Mouse (Mus musculus) ovary, postnatal 10 days (tissue): Measurements from ENCODE around the gene 1700020D05Rik.

ENCODE experiments used
- DNase-seq: peaks from one replicate; pipeline ENCODE4 v3.0.0; 2022; ENCODE audit warnings: low spot score

1700020D05Rik gene

GRCm38 (mm10) chr19:5503687-5504086 lies at the start of gene 1700020D05Rik:
TSS of gene 1700020D05Rik (minus strand) at chr19:5503787.
- no peak for DNase-seq

GRCm38 (mm10) chr19:5547471-5548056 lies 44.0 kb upstream of the 1700020D05Rik start:
- DNase-seq = no peak

DNA sequence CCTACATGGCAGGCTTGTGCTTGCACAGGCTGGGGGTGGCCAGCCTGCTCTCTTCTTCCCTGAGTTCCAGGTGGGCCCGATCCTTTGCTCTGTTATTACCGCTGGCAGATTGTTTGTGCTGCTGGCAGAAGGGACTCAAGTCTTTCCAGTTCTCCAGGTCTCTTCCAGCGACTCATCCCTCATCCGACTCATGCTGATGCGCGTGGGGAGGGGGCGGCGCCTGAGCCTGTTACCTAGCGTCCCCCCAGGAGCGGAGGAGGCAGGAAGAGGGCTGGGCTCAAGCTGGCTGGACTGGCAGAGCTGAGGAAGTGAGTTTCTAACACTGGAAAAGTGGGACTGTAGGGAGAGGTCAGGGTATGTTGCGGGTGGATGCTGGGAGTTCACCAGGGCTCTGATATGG lies 40.4 kb upstream of the 1700020D05Rik start:
- DNase-seq = no peak

DNA sequence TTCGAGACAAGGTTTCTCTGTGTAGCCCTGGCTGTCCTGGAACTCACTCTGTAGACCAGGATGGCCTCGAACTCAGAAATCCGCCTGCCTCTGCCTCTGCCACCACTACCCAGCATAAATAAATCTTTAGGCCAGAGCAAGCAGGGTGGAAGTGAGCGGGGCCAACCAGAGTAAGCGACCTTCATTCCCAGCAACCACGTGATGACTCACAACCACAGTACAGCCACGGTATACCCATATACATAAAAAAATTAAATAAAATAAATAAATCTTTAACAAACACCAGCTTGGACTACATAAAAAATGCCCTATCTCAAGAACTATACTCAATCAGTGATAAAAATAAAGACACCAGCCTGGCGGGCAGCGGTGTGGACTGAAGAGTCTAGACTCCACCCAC lies 39.8 kb upstream of the 1700020D05Rik start:
- DNase-seq = no peak

DNA sequence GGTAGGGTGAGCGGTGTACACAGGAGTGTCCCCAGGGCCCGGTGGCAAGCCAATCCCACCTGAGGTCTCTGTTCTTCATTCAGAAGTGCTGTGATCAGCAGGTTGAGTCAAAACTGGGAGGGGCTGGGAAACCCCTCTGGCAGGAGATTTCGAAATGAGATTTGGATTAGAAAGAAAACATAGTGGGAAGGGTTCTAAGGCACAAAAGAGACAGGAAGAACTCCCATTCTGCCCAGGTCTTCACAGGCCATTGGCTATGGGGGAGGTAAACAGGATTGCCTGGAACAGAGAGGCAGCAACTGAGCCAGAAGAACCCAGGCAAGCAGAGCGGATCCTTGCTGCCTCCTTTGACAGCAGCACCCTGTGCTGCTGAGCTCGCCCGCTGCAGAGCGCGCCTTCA lies 35.2 kb upstream of the 1700020D05Rik start:
- no peak for DNase-seq

DNA sequence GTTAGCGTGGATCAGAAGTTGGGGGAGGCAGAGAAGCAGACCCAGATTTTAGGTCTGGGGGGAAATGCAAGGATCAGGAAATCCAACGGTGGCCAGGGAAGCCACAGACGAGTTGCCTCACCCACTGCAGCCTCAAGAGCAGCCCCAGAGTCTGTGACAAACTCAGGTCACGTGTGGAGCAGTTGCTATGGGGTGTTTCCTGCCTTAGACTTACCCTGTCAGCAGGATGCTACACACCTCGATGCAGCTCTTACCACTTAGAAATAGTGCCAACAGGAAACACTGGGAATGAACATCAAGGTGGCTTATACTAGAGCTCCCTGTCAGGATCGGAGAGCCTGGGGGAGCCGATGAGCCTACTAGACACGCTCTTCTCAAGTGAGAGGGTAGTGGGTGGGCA lies 28.9 kb upstream of the 1700020D05Rik start:
- DNase-seq = no peak

GRCm38 (mm10) chr19:5530138-5530524 lies 26.5 kb upstream of the 1700020D05Rik start:
- no peak for DNase-seq

DNA sequence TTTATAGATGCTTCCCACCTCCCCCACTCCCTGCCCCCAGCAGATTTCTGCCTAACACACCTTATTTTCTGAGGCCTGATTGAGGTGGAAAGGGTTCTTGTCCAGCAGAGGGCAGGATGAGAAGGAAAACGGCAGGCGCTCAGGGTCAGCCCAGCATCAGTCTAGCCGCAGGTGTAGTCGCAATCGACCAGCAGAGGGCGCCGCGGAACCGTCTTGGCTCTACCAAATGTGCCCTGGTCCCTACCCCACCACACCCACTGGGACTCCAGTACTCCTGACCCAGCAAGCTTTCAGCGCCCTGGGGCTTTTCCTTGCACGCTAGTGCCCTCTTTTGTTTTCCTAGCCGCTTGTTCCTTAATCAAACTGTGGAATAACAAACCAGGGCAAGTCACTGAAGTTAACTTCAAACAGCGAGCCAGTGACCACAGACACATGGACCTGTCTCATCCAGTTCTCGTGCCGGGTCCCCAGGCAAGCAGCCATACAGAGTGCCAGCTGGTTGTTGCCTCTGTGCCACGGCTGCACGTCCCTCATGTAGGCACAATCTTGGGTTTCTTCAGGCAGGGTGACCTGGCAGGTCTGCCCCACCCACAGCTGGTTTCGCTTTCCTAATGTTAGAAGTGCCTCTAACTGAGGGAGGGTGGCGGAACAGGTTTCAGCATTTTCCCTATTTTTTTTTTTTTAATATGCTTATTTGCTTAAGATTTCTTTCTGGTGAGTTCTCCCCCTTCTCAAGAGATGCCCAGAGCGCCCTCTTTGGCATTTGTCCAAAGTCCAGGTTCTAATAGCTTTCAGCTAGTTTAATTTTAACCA lies 25.9 kb upstream of the 1700020D05Rik start:
- DNase-seq = peak; percentile 96

GRCm38 (mm10) chr19:5525204-5525603 lies 21.6 kb upstream of the 1700020D05Rik start:
- no peak for DNase-seq

GRCm38 (mm10) chr19:5518721-5519120 lies 15.1 kb upstream of the 1700020D05Rik start:
- no peak for DNase-seq

- DNase-seq = no peak
Observed at GRCm38 (mm10) chr19:5516906-5517505, 13.4 kb upstream of the 1700020D05Rik start.

DNA sequence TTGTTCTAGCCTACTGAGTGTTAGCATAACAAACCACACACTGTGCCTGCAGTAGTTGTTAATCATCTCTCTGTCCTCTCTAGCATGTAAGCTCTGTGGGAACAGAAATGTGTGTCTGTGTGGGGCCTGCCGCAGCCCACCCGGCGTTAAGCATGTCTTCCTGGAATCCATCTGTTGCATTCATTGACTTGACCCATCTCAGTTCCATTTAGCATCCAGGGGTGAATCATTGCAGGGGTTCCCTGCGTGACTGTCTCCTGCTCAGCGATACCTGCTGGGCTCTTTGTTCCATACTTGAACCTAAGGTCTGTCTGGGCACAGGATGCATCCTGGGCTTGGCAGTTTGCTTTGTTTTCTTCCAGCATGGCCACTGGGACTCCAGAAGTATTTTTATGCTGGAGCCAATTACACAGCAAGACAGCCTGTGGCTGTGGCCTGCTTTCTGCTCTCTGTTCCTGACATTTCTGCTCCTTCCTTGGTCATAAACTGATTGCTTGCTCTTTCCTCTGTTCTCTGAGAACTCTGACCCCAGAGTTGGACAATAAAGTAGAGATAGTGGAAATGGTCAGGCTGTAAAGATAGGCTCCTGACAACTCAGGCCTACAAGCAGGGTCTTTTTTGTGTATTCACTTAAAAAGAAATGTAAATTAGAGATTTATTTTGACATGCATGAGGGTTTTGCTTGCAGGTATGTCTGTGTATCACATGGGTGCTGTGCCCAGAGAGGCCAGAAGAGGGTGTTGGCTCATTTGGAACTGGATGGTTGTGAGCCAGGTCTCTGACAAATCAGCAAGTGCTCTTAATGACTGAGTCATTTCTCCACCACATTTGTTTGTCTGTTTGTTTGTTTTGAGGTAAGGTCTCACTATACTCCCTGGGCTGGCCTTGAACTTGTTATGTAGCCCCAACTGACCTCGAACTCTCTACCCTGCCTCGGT lies 12.5 kb upstream of the 1700020D05Rik start:
- no peak for DNase-seq

- DNase-seq = no peak
Observed at GRCm38 (mm10) chr19:5513005-5513349, 9.4 kb upstream of the 1700020D05Rik start.

DNA sequence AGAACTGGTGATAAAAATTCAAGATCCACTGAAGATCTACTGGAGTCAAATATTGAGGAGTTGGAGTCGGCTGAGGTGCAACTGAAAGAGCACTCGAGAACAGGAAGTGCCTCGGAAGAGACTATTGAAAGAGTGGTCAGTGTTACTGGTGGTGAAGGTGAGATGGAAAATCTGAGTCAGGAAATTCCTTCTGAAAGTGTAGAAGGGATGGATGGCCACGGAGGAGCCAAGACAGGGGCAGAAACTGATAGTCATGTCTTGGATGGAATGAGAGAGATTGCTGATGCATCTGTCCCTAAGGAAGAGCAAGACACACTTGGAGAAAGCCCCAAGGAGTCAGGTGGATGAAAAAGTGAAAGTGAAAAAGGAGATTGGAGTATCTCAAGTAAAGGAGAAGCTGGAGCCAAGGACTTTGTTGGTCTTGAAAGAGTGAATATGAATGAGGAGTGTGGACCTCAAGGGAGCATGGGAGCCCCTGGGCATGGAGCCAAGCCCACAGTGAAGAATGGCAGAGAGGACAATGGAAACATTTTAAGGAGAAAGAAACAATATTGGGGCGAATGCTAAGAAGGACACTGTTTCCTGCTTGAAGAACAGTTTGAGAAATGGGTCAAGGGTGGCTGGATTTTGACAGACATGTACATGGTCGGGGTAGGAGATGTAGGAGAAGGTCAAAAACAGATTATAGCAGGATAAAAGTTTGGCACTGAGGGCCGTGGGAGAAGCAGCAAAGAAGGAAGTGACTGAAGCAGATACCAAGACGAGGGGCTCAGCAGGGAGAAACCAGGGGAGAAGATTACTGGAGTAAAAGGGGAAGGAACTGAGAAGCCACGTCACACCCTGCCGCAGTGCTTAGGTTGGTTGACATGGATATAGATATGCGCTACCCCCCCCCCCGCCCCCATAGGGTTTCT lies 8.8 kb upstream of the 1700020D05Rik start:
- no peak for DNase-seq

DNA sequence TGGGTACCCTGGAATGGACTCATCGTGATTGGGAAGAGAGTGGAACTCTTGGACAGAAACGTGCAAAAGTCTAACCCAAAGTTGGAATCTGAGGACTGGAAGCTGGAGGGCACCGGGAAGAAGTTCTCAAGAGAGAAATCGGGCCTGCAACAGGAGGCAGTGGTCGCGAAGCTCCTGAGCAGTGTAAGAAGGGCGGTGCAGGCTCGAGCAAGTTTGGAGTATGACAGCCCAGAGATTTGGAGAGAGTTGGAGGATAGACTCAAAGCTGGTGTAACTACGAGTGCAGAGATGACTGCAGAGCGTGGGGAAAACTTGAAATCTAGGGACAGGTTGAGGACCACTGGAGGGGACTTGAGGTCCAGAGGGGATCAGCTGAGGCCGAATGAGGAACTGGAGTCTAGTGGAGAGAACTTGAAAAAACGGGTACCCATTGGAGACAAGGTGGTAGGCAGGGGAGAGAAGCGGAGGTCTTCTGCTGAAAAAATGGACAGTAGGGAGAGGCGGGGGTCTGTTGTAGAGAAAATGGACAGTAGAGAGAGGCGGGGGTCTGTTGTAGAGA lies 7.6 kb upstream of the 1700020D05Rik start:
- no peak for DNase-seq

GRCm38 (mm10) chr19:5510031-5511026 lies 6.7 kb upstream of the 1700020D05Rik start, which contains the start of gene Snx32:
TSS of gene Snx32 (minus strand) at chr19:5510538.
- DNase-seq = peak; percentile 91

DNA sequence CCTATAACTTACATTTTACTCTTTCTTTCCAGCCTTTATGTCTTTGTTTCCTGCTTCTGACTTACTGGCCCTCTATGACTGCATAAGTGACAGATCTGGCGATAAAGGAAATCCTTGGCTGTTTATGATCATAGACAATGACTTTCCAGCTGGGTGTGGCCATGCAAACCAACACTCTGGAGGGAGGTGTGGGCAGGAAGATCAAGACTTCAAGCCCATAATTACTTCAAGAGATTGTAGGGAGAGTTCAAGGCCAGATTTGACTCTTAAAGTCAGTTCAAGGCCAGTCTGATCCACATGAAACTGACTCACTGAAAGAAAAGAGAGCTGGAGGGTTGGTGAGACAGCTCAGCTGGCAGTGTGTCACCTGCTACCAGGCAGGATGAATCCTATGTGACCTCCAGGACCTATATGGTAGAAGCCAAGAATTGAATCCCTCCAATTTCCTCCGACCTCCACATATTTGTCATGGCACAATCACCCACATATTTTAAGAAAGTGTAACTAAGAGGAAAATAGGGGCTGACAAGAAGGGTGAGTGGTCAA lies 3.2 kb downstream of the 1700020D05Rik start:
- DNase-seq = no peak

GRCm38 (mm10) chr19:5496052-5496370 lies 7.6 kb downstream of the 1700020D05Rik start:
- no peak for DNase-seq

DNA sequence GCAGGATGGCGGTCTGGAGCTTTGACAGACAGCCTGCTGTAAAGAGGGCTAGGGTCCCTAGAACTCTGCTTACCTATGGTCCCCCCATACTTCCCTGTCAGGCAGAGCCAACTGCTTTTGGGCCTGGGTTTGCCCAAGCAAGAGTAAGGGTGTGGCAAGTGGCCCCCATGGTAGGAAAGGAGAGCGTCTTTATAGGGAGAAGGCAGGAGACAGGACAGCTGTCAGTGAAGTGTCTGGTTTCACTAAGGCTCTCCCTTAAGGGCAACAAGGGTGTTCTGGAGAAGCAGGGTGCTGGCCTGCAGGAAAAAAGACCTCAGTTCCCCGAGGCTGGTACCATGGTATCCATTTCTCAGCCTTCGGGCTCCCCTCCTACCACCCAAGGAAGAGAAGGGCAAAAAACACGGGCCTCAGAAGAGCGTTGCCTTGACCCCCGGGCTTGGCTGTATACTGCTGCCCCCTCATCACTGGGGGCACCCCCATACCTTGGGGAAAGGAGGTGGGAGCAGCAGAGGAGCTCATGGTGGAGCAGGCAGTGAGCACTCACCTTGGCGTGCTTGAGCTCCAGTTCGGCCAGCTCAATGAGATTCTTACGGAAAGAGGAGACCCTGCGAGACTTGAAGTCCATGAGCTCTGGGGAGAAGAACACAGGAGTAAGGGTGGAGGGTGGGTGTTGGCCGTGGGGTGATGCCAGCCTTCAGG lies 8.1 kb downstream of the 1700020D05Rik start:
- DNase-seq = no peak
